Mouse (Mus musculus) liver, embryonic 11.5 days (tissue): ENCODE measurements around the gene Slc38a3. TPM values are rescaled to one million over a fixed set of nuclear protein-coding genes. Genes with fewer than 3 reads are reported as not detected.
A peak's percentile ranks its signal among the peaks of the same experiment; 100 is the strongest.

ENCODE experiments used
- ATAC-seq: fragments of 200-750 bp; cut with Nextera tagmentation; replicated peaks from 2 replicates; pipeline ENCODE4 v1.8.0; 2017; ENCODE audit warnings: moderate number of reproducible peaks, mild to moderate bottlenecking, moderate TSS enrichment, moderate library complexity; ENCODE audit not compliant: low FRiP score
- DNase-seq: peaks from one replicate; pipeline ENCODE4 v3.0.0-alpha.2; 2017; ENCODE audit warnings: low spot score
- H3K27ac ChIP-seq: fragments of 300-500 bp; sonication (generic); 2 replicates; pipeline ENCODE4 v1.5.1; 2014; ENCODE audit warnings: mild to moderate bottlenecking, low read depth, low read length, control low read depth
- H3K27me3 ChIP-seq: fragments of 300-500 bp; sonication (generic); replicated peaks from 2 replicates; pipeline ENCODE4 v1.6.1; 2014; ENCODE audit warnings: low read length, mixed read lengths; ENCODE audit not compliant: control insufficient read depth, insufficient read depth
- H3K36me3 ChIP-seq: fragments of 300-500 bp; sonication (generic); 2 replicates; pipeline ENCODE4 v1.6.1; 2014; ENCODE audit warnings: mild to moderate bottlenecking, low read length, moderate library complexity, mixed read lengths; ENCODE audit not compliant: control insufficient read depth, insufficient read depth
- H3K4me1 ChIP-seq: fragments of 300-500 bp; sonication (generic); replicated peaks from 2 replicates; pipeline ENCODE4 v1.6.1; 2014; ENCODE audit warnings: low read length, mixed read lengths; ENCODE audit not compliant: control insufficient read depth, insufficient read depth
- H3K4me2 ChIP-seq: fragments of 300-500 bp; sonication (generic); 2 replicates; pipeline ENCODE4 v1.6.1; 2014; ENCODE audit warnings: mild to moderate bottlenecking, control low read depth, moderate library complexity
- H3K4me3 ChIP-seq: fragments of 300-500 bp; sonication (generic); 2 replicates; pipeline ENCODE4 v1.5.1; 2014; ENCODE audit warnings: low read depth, low read length, control low read depth
- H3K9ac ChIP-seq: fragments of 300-500 bp; sonication (generic); 2 replicates; pipeline ENCODE4 v1.6.1; 2014; ENCODE audit warnings: low read depth, low read length, control low read depth
- H3K9me3 ChIP-seq: fragments of 300-500 bp; sonication (generic); 2 replicates; pipeline ENCODE4 v1.6.1; 2016; ENCODE audit warnings: low read length, inconsistent platforms, mixed read lengths; ENCODE audit not compliant: control insufficient read depth
- WGBS: fragments of 180-500 bp; shearing (Covaris S2); extraction: QIAGEN DNeasy Blood & Tissue Kit; methylation state at CpG from one replicate; pipeline ENCODE4 v1.1.7; 2014; 5-methylcytosine and 5-hydroxymethylcytosine counted together
- polyA plus RNA-seq: library from polyadenylated mRNA; unstranded; fragments of >200 nt; fragmentation: Nextera tagmentation; extraction: Ambion mirVana; gene quantifications from 2 replicates; pipeline ENCODE4 v1.2.1, GENCODE M21; 2014

Slc38a3 gene
- polyA plus RNA-seq, 1 experiment from 2014 or later: 4.0 TPM

GRCm38 (mm10) chr9:107633091-107633660, 36.2 kb downstream of the Slc38a3 start:
- Histone ChIP-seq H3K4me3 (peak overlapping the region; percentile 89), H3K4me1 (peaks cover 54% of the 10 kb centered on the region), H3K9ac (peak overlapping the region; percentile 96), H3K27me3 (no peaks in the 10 kb centered on the region), H3K36me3 (peaks cover 6% of the 10 kb centered on the region; the same call in 1 of the 2 replicates), H3K4me2 (peak overlapping the region; percentile 97), H3K27ac (peak overlapping the region; percentile 90), H3K9me3 (no peaks in the 10 kb centered on the region)
- 1% methylated on average over 33 of the region's 33 CpGs for WGBS
- ATAC-seq (peak; percentile 61), DNase-seq (peak; percentile 85)

DNA sequence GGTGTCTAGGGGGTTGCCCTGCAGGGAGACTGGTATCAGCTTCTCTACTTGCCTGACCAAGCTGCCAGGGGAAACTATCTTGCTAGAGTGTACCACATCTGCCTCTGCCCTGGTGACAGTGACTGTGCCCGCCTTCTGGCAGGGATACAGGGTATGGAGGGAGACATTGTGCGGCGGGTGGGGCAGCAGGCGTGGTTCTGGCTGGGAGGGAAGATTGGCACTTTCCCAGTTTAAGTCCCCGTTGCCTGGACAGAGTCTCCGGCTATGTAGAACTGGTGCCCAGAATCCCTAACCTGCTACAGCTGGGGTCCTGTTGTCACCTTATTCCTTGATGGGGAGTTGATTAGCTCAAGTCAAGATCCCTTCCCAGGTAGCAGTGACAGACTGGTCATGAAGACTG, 36.9 kb downstream of the Slc38a3 start:
- Histone ChIP-seq H3K4me2 (peak overlapping the region; percentile 97), H3K4me3 (peak overlapping the region; percentile 89), H3K27me3 (no peaks in the 10 kb centered on the region), H3K4me1 (peaks cover 61% of the 10 kb centered on the region), H3K9ac (peak overlapping the region; percentile 96), H3K9me3 (no peaks in the 10 kb centered on the region), H3K27ac (peak overlapping the region; percentile 90), H3K36me3 (peaks cover 6% of the 10 kb centered on the region; the same call in 1 of the 2 replicates)
- DNase-seq: no peak
- 51% methylated on average over 6 of the region's 6 CpGs for WGBS
- ATAC-seq: no peak

DNA sequence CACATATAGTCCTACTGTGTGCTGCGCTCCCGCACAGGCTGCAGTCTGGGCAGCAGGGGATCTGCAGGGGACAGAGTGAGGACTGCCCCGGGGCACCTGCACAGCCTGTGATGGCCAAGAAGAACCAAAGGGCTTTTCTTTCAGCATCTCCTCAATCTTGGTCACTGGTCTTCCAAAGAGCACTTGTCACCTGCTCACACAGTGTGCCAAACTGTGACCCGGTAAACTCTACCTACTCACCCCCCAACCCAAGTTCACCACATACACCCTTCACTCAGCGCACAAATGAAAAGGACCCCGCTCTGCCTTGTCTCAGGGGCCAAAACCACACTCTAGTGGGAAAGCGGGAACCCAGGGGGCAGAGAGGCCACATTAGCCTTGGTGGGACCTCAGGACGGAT, 37.5 kb downstream of the Slc38a3 start:
- peaks cover 6% of the 10 kb centered on the region; the same call in 1 of the 2 replicates for H3K36me3 ChIP-seq
- H3K9me3 ChIP-seq: no peaks in the 10 kb centered on the region
- peak overlapping the region; percentile 96 for H3K9ac ChIP-seq
- no peaks in the 10 kb centered on the region for H3K27me3 ChIP-seq
- ATAC-seq (no peak), DNase-seq (no peak)
- H3K4me2 ChIP-seq: peak overlapping the region; percentile 29
- 91% methylated on average over 8 of the region's 8 CpGs for WGBS
- no peak overlapping the region for H3K4me3 ChIP-seq
- peaks cover 68% of the 10 kb centered on the region for H3K4me1 ChIP-seq
- H3K27ac ChIP-seq: peak overlapping the region; percentile 90

GRCm38 (mm10) chr9:107631311-107631826, 38.0 kb downstream of the Slc38a3 start:
- Histone ChIP-seq H3K9ac (no peak overlapping the region; the same call in 1 of the 2 replicates), H3K4me3 (no peak overlapping the region)

GRCm38 (mm10) chr9:107630576-107630975, 38.8 kb downstream of the Slc38a3 start:
- Histone ChIP-seq H3K27ac (peak overlapping the region; percentile 74; the same call in 1 of the 2 replicates), H3K4me1 (peaks cover 68% of the 10 kb centered on the region), H3K27me3 (no peaks in the 10 kb centered on the region), H3K4me3 (no peak overlapping the region), H3K36me3 (peaks cover 6% of the 10 kb centered on the region; the same call in 1 of the 2 replicates), H3K9ac (peak overlapping the region; percentile 42; the same call in 1 of the 2 replicates), H3K9me3 (no peaks in the 10 kb centered on the region), H3K4me2 (peak overlapping the region; percentile 50)
- WGBS: 35% methylated on average over 4 of the region's 4 CpGs
- ATAC-seq (no peak), DNase-seq (no peak)

More at GRCm38 (mm10) chr9:107631311-107631826, 38.0 kb downstream of the Slc38a3 start:
- peaks cover 6% of the 10 kb centered on the region; the same call in 1 of the 2 replicates for H3K36me3 ChIP-seq
- ATAC-seq (no peak), DNase-seq (no peak)
- H3K4me1 ChIP-seq: peaks cover 71% of the 10 kb centered on the region
- peak overlapping the region; percentile 29 for H3K4me2 ChIP-seq
- H3K9me3 ChIP-seq: no peaks in the 10 kb centered on the region
- no peaks in the 10 kb centered on the region for H3K27me3 ChIP-seq
- WGBS: 86% methylated on average over 9 of the region's 9 CpGs
- peak overlapping the region; percentile 90 for H3K27ac ChIP-seq

DNA sequence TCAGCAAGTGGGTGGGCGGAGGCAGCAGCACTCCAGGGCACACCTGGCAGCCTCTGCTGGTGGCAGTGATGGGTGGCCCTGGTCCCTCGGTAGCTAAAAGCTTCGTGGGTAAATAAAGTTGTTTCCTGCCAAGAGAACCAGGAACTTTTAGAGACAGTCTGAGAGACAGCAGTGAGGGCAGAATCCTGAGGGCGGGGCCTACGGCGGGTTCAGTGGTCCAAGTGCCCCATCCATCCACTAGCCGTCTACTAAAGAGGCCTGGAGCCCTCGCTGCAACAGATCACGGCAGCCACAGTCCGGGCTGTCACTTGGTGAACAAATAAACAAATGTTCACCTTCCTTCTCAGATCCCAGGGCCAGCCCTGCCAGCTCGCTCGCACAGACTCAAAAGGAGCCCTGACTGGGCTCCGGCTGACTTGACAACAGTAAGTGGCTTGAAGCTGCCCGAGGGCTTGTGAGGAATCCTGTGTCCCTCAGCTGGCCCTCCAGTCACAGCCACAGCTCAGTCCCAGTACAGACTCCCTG, 39.4 kb downstream of the Slc38a3 start:
- WGBS: 40% methylated on average over 14 of the region's 14 CpGs
- no peak for ATAC-seq
- H3K27me3 ChIP-seq: no peaks in the 10 kb centered on the region
- peaks cover 8% of the 10 kb centered on the region; the same call in 1 of the 2 replicates for H3K36me3 ChIP-seq
- H3K9me3 ChIP-seq: no peaks in the 10 kb centered on the region
- no peak for DNase-seq
- H3K4me3 ChIP-seq: 0 out of 2 replicates have a peak overlapping the region, but pooled peaks have one; percentile 3
- H3K27ac ChIP-seq: peak overlapping the region; percentile 74
- H3K9ac ChIP-seq: peak overlapping the region; percentile 31; the same call in 1 of the 2 replicates
- H3K4me2 ChIP-seq: peak overlapping the region; percentile 50
- peaks cover 71% of the 10 kb centered on the region for H3K4me1 ChIP-seq

GRCm38 (mm10) chr9:107629411-107629730, 40.0 kb downstream of the Slc38a3 start:
- WGBS: 15% methylated on average over 4 of the region's 4 CpGs
- H3K36me3 ChIP-seq: peaks cover 8% of the 10 kb centered on the region; the same call in 1 of the 2 replicates
- no peaks in the 10 kb centered on the region for H3K27me3 ChIP-seq
- no peak for DNase-seq
- H3K4me3 ChIP-seq: peak overlapping the region; percentile 14; the same call in 1 of the 2 replicates
- H3K27ac ChIP-seq: peak overlapping the region; percentile 74; the same call in 1 of the 2 replicates
- H3K4me2 ChIP-seq: peak overlapping the region; percentile 50
- H3K9ac ChIP-seq: peak overlapping the region; percentile 38
- H3K4me1 ChIP-seq: peaks cover 77% of the 10 kb centered on the region
- ATAC-seq: no peak
- H3K9me3 ChIP-seq: no peaks in the 10 kb centered on the region

DNA sequence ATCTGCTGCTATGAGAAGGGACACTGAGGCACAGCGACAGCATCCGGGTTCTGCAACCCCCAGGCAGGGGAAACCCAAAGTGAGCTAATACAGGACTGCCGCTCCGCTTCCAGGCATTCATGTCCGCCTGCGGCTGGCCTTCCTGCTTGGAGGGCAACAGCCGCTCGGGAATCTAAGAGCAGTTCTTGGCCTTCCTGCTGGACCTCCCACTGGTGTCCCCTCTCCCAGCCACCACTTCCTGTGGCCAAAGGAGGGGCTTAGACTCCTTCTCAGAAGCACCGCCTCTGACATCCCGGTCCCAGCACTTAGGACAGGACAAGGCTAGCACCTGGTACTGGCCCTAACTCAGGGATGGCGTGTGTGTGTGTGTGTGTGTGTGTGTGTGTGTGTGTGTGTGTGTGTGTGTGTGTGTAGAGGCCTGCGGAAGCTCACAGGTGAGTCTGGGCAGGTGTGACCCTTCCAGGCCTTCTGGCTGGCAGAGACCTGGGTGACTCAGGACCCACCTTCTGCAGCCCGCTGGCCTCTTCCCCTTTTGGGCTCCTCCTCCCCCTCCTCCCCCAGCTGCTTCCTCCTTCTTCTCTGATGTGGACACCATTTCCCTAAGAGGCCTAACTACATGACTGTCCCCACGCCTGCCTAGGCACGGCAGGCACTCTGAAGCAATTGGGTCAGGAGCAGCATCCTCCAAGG, 40.5 kb downstream of the Slc38a3 start:
- Histone ChIP-seq H3K36me3 (peaks cover 8% of the 10 kb centered on the region; the same call in 1 of the 2 replicates), H3K4me1 (peaks cover 79% of the 10 kb centered on the region), H3K9ac (peak overlapping the region; percentile 38), H3K27ac (peak overlapping the region; percentile 74), H3K4me2 (peak overlapping the region; percentile 50), H3K9me3 (no peaks in the 10 kb centered on the region), H3K27me3 (no peaks in the 10 kb centered on the region), H3K4me3 (peak overlapping the region; percentile 22)
- no peak for DNase-seq
- ATAC-seq: no peak
- WGBS: 46% methylated on average over 15 of the region's 15 CpGs
